Mouse (Mus musculus): ENCODE data around the gene Mier3.
"Not testable (repeated sequence)": the region's sequence is repeated elsewhere in the genome, so short reads cannot be mapped to it uniquely, and the experiment has no call there.

Mier3 gene

GRCm38 (mm10) chr13:111687285-111687781 is 6.6 kb downstream of the Mier3 start:
- peak; percentile 80 to 86 for DNase-seq (ENCODE audit: low spot score in 2 of 2)

GRCm38 (mm10) chr13:111703396-111703795 is 22.6 kb downstream of the Mier3 start:
- no peak for DNase-seq (ENCODE audit: low spot score in 2 of 2)

- not testable (repeated sequence) for DNase-seq (ENCODE audit: low spot score in 2 of 2)
Observed at GRCm38 (mm10) chr13:111703952-111704351, 23.2 kb downstream of the Mier3 start.

GRCm38 (mm10) chr13:111710531-111710930 is 29.8 kb downstream of the Mier3 start:
- no peak for DNase-seq (ENCODE audit: low spot score in 2 of 2)

GRCm38 (mm10) chr13:111719726-111720125 is 38.9 kb downstream of the Mier3 start:
- no peak for DNase-seq (ENCODE audit: low spot score in 2 of 2)

GRCm38 (mm10) chr13:111724811-111725164 is 44.0 kb downstream of the Mier3 start:
- DNase-seq (ENCODE audit: low spot score in 2 of 2) = no peak

GRCm38 (mm10) chr13:111725165-111726077 is 44.6 kb downstream of the Mier3 start:
- peak; percentile 97 to 98 for DNase-seq (ENCODE audit: low spot score in 2 of 2)

GRCm38 (mm10) chr13:111726898-111727297 is 46.1 kb downstream of the Mier3 start:
- DNase-seq (ENCODE audit: low spot score in 2 of 2) = no peak

- DNase-seq (ENCODE audit: low spot score in 2 of 2) = no peak
Observed at GRCm38 (mm10) chr13:111741204-111741990, 60.6 kb downstream of the Mier3 start.

GRCm38 (mm10) chr13:111741991-111742615 is 61.3 kb downstream of the Mier3 start:
- peak; percentile 59 to 81 for DNase-seq (ENCODE audit: low spot score in 2 of 2)

GRCm38 (mm10) chr13:111744233-111745000 is 63.6 kb downstream of the Mier3 start:
- DNase-seq (ENCODE audit: low spot score in 2 of 2) = no peak

- no peak for DNase-seq (ENCODE audit: low spot score in 2 of 2)
Observed at GRCm38 (mm10) chr13:111745216-111745615, 64.4 kb downstream of the Mier3 start.

- DNase-seq (ENCODE audit: low spot score in 2 of 2) = no peak
Observed at GRCm38 (mm10) chr13:111746831-111747230, 66.1 kb downstream of the Mier3 start.

- no peak for DNase-seq (ENCODE audit: low spot score in 2 of 2)
Observed at GRCm38 (mm10) chr13:111748301-111749062, 67.7 kb downstream of the Mier3 start.

- DNase-seq (ENCODE audit: low spot score in 2 of 2) = no peak
Observed at GRCm38 (mm10) chr13:111753321-111753720, 72.5 kb downstream of the Mier3 start.

- peak in 1 of 2 experiments; percentile 62 for DNase-seq (ENCODE audit: low spot score in 2 of 2)
Observed at GRCm38 (mm10) chr13:111755377-111755776, 74.6 kb downstream of the Mier3 start.

GRCm38 (mm10) chr13:111755937-111756336 is 75.2 kb downstream of the Mier3 start:
- peak in 1 of 2 experiments; percentile 57 for DNase-seq (ENCODE audit: low spot score in 2 of 2)

- DNase-seq (ENCODE audit: low spot score in 2 of 2) = peak in 1 of 2 experiments; percentile 53
Observed at GRCm38 (mm10) chr13:111756986-111757385, 76.2 kb downstream of the Mier3 start.

- no peak for DNase-seq (ENCODE audit: low spot score in 2 of 2)
Observed at GRCm38 (mm10) chr13:111762526-111762925, 81.7 kb downstream of the Mier3 start.
